Mouse (Mus musculus) lung, postnatal 10 days (tissue): ENCODE measurements around the gene Tspan7.
A peak's percentile ranks its signal among the peaks of the same experiment; 100 is the strongest.

Experiments
- DNase-seq: peaks from one replicate; pipeline ENCODE4 v3.0.0; 2021

Tspan7 gene

DNA sequence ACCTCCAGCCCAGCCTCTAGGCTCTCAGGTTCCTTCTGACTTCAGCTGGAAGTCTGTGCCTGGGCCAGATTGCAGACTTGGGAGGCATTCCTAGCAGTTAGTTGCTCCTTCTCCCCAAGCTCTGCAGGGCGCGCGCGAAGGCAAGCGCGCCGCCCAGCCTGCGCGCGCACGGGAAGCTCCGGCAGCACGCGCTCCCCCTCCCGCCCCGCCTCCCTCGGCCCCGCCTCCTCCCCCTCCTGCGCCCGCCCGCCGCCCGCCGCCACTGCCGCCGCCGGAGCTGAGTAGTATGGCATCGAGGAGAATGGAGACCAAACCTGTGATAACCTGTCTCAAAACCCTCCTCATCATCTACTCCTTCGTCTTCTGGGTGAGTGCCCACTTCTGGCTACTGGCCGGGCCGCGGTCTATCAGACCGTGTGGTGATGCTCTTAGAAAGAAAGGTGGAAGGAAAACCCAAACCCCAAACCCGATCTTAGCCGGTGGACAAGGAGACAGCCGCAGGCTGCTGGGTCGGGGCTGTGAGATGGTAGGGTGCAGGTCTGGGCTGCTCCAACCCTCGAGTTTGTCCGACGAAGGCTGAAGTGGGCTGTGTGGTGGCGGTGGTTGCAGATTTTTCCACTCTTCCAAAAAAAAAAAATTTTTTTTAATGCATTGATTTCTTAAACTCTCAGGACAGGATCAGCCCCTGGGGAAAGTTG is at the start of gene Tspan7:
TSS of gene Tspan7 (plus strand) at position 287 of the 698 bp plus-strand sequence.
- DNase-seq: peak; percentile 60

DNA sequence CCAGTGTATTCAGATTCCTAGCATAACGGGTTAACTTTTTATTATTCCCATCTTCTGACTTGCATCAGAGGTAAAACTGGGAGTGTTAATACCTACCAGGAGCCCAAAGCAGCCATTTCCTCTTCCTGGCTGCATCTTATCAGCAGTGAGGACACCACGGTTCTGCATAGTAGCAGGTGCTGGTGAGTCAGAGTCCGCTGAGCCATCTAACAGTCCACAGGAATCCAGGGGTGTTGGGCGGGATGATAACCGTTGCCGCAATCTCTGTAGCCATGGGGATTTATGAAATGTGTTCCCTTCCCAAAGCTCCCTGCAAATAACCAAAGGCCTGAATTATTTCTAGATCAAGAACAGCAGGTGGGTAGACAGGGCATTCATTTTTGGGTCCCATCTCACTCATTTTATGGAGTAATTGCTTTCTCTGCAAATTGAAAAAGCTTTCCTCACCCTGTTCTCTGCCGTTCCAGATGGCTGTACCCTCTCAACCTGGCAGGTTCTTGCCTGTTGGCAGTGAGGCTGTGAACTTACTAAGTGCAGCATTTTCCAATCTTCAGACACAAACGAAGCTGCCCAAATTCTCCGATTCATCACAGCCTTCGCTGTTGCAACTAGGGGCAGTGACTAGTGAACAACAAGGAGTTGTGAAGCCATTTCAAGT is 35.5 kb upstream of the Tspan7 start:
- no peak for DNase-seq

DNA sequence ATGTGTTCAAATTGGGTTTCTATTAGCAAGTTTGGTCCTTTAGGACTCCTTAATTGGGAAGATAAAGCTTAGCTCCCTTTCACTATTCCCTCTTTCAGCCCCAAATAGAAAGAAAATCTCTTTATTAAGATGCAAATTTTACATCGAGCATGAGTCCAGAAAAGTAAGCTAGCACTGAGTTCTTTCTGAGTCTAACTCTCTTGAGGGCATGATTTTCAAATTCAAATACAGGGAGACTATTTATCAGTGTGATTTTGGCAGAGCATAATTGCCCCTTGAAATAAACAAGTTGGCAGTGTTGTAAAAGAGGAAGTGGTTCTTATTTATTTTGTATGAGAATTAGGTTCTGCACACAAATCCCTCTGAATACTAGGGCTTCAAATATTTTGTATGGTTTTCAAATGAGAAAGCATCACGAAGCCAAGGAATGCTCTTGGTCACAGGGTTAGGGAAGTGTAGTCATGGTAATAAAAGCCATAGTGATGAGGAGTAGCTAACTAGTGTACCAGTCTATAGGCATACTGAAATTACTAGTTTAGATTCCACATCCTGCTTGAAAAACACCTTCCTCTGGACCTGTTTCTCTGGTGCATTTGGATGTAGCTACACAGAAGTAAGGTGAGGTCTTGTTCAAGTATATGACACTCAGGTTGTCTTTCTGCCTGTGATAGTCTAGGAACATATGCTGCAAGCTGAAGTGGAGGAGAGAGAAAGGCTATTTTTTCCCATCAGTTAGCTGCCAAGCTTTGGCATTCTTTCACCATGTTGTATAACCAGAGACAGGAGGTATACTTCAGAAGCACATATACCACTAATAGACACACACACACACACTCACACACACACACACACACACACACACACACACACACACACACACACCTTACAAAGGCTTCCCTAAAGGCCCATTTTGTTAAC is 34.6 kb upstream of the Tspan7 start:
- DNase-seq: no peak

DNA sequence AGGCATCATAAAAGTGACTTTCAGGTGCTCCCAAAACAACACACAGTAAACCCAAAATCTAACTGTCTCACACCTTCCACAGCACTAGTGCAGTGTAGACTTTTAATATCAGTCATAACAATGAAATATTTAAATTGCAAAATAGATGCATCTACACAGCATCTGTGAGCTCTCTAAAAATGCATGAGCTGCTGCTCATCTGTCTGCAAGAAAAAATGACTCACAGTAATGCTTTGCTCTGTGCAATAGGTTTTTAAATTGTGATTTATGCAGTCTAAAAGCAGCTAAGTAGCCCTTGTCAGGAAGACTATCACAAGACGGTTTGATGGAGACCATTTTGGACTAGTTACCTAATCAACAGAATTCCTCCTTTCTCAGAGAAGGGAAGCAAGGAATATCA is 31.2 kb upstream of the Tspan7 start:
- DNase-seq: no peak

GRCm38 (mm10) chrX:10457256-10457655 is 27.7 kb upstream of the Tspan7 start:
- DNase-seq: no peak

- DNase-seq: no peak
Measured at GRCm38 (mm10) chrX:10477088-10477487, 7.9 kb upstream of the Tspan7 start.

DNA sequence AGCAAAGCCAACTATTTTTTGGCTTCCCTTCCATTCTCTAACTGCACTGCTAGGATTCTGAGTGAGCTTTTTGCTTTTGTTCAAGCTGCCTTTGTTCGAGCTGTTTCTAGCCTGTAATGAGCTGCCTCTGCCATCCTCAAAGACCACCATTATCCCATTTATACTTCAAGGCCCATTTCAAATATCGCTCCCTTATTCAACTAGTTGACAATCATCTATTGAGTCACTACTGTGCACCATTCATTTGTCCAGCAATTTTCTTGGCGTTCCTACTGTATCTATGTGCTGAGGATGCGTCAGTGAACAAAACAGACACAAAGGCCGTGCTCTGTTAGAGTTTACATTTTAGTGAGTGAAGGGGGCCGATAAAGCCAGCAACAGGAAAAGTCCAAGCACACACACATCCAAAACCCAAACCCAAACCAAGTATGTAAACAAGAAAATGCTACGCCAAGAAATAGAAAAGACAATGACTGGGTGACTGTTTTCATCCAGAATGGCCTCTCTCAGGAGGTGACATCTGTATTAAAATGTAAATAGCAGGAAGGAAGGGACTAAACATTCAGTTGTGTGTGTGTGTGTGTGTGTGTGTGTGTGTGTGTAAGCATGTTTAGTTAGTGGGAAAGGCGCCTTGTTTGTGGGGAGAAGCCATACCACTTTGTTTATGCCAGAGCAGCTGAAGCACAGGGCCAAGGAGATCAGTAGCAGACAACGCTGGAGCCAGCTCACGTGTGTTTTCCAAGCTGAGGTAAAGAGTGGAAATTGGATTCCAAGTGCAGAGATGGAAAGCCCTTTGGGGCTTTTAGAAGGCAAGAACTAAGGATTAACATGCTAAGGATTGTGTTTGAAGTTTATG is 5.7 kb upstream of the Tspan7 start:
- DNase-seq: peak; percentile 57

DNA sequence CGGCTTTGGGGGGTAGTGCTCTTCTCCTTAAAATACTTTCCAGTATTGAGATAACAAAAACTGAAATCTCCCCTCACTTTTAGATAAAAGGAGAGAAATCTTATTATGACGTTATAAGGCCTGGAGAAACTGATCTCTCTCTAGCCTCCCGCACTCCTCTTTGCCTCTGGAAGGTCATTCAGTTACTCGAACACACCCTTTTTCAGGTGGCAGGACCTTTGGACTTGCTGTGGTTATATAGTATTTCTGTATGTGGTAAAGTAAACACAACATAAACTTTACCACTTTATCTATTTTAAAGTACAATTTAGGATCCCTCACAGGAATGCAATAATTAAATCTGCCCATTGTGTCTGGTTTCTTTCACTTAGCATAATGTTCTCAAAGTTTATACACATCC is 5.0 kb upstream of the Tspan7 start:
- DNase-seq: no peak

GRCm38 (mm10) chrX:10485664-10486211 is 780 bp downstream of the Tspan7 start:
- peak; percentile 49 for DNase-seq

DNA sequence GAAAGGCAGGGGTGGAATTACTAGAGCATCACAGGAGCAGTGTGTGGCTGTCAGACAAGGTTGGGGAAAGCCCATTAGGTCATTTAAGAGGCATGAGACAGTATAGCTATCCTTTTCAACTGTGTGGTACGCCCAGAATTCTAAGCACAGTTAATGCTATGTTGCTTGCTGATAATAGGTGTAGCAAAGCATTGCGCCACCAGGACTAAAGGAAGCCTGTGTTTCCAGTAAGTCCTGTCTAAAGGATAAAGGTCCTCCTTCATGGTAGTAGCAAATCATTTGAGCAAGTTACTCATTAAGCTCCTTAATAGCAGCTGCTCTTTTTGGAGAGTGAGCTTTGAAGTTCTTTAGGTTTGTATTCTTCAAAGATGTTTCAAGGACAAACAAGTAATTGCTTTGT is 13.6 kb downstream of the Tspan7 start:
- DNase-seq: no peak

DNA sequence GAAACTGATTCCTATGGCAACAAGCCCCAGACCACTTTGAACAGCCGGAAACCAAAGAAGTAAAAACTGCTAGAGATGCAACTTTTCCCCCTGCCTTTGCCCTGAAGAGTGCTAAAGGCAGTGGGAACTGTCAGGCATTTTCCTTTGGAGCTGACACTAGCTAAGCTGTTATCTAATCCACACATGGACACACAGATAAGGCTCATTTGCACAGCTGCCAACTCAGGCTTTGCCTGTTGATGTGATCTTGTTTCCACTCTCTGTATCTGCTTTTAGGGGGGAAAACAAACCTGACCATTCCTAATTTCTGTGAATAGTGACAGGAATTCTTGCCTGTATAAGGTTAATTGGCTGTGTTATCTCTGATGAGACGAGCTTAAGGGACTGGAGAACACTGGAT is 17.7 kb downstream of the Tspan7 start:
- DNase-seq: no peak

DNA sequence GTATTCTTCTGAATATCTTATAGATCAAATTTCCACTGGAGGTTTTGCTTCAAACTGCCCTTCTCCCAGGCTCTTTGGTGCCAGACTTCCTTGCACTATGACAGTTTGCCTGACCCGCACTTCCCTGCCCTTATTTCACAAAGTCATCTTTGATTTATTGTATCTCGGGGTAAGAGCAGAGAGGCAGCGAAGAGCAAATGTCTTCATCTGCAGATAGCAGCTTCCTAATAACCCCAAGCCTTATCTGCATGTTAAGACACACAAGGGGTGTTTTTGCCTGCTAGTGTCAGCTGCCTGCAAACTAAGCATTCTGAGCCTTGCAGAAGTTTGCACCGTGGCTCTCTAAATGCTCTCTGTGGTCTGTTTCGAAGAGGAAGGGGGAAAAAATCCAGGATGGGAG is 29.5 kb downstream of the Tspan7 start:
- no peak for DNase-seq

DNA sequence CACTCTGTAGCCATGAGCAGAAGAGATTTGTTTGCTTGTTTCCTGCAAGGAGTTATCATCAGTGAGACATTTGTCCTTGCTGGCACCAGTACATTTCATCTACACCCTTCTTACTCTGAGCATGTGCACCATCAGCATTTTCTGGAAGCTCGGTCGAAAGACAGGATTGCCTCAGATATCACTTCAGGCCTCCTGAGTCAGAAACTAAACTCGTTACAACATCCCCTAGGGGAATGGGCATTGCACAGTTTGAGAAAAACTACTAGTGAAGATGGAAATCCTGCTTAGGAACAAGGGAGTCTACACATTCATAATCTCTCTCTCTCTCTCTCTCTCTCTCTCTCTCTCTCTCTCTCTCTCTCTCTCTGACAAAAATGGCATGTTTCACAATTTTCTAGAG is 30.0 kb downstream of the Tspan7 start:
- DNase-seq: no peak

DNA sequence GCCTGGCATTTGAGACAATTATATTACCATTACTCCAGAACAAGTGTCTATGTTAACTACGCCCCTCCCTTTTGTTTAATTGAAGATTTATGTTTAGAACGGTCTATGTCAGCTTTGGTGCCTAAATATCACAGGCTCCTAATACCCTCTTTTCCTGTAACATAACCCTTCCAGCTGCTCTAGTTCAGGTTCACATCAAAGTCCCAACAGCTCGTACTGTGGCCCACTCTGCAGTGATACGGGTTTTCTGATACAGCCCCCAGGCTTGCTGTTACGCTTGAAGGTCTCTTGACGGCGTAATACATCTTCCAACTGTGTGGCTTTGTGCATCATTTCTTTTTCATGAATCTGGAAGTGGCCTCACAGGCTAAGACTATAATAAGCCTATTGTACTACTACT is 31.5 kb downstream of the Tspan7 start:
- DNase-seq: no peak

DNA sequence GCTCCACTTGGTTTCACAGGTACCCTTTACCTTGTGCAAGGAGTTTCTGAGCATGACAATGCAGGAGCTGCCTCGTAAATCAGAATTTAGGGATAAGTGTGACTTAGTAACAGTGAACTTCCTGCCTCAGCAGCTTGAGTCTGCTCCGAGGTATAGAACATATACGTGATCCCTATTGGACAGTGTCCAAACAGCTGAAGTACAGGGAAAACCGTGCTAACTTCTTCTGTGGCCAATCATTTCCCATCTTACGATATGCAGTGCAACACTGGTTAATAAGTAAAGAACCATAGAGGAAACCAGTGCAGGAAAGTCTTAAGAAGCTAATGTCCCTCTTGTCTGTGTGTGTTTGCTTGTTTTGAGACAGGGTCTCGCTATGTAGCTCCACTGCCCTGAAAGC is 32.0 kb downstream of the Tspan7 start:
- DNase-seq: no peak

DNA sequence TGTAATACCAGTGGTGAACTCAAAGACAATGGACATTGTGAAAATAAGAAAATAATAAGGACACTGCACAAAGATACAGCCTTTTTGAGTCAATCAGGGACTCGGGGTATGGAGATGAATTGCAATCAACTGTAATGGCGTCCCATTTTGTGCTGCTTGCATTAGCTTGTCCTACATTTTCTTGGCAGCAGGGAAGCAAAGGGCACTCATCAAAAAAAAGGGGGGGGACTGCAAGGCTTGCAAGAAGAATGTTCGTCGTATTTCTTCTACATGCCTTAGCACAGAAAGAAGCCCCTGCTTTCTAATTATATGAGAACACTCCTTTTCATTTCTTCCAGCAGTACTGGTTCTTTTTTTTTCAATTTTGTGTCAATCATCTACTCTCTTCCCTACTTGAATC is 32.8 kb downstream of the Tspan7 start:
- no peak for DNase-seq

DNA sequence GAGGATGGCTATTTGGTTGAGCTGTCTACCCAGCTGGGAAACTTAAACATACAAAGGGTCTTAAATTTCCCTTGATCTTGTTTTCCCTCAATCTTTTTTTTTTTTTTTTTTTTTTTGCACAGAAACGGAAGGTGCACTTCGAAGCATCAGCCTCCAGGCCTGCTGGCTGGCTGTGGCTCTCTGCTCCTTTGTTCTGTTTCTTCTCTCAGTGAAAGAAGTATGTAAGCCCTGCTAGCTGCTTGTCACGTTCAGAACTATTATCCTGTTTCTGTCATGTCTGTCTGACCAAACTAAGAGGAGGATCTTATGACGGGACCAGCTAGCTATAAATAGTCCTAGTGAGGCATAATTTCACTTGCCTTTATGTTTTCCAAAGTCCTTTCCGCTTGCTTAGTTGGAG is 33.6 kb downstream of the Tspan7 start:
- DNase-seq: no peak

- DNase-seq: no peak
Measured at GRCm38 (mm10) chrX:10535450-10535849, 50.5 kb downstream of the Tspan7 start.

DNA sequence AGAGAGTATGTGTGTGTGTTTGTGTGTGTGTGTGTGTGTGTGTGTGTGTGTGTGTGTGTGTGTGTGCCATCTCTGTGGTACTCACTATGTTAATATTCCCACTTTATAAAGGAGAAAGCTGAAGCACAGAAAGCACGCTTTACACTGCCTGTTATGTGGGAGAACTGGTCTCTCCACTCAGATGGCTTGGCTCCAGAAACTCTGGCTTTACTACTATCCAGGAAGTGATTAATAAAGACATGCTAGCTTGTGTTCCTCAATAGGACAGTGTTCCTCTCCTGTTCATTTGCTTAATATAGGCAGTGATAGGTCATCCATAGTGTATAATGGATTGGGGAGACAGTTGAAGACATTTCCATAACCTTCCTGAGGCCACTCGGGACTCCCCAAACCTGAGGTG is 54.1 kb downstream of the Tspan7 start:
- DNase-seq: peak; percentile 18

GRCm38 (mm10) chrX:10539482-10540166 is 54.7 kb downstream of the Tspan7 start:
- peak; percentile 15 for DNase-seq

DNA sequence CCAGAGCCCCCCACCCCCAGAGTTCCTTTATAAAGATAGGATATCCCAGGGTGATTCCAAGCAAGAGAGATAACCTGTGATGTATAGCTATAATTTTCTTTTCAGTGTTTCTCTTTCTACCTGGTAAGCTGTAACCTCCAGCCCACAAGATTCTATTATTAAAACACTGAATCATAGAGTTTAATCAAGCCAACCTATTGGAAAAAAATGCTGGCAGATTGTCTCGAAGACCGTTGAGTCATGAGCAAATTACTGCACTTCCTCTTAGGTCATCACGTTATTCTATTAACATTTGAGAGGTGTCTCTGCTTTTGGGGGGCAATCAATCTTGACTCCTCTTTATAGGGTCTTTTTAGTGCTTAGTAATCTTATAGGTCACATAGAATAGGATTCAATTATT is 61.9 kb downstream of the Tspan7 start:
- DNase-seq: no peak

GRCm38 (mm10) chrX:10549708-10550107 is 64.8 kb downstream of the Tspan7 start:
- DNase-seq: no peak
